Mouse (Mus musculus): ENCODE measurements around the gene Ints1. TPM values are rescaled to one million over a fixed set of nuclear protein-coding genes. Genes with fewer than 3 reads are reported as not detected.

The Ints1 gene
- polyA plus RNA-seq, 1 experiment from 2014 or later = 35.9 TPM

DNA sequence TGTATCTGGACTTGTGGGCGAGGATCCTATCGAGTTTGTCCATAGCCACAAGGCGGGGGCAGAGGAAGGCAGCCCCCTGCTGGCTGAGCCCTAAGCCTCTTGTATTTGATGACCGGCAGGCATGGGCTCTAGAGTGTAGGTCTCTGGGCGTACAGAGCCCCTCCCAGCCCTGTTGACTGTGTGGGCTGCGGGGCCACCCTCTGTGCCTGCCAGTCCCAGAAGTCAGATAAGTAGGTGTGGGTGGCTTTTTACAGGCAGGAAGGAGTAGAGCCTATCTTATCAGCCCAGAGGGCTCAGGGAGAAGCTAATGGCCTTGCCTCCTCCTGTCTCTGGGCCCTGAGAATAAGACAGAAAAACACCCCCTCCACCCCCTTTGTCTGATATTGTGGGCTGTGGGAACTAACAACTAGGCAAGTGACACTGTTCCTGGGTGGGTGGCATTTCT lies 28.7 kb upstream of the Ints1 start:
- Histone ChIP-seq H3K27ac (ENCODE audit: low read depth, low read length) (0 out of 2 replicates have a peak overlapping the region, but pooled peaks have one; percentile 29), H3K4me2 (ENCODE audit: low read depth) (0 out of 2 replicates have a peak overlapping the region, but pooled peaks have one; percentile 1), H3K9me3 (ENCODE audit: control insufficient read depth, low read length) (no peaks in the 10 kb centered on the region), H3K9ac (ENCODE audit: low read length) (no peak overlapping the region), H3K27me3 (ENCODE audit: control insufficient read depth, insufficient read depth, low read length) (no peaks in the 10 kb centered on the region), H3K36me3 (ENCODE audit: control insufficient read depth, insufficient read depth, low read length) (peaks cover 4% of the 10 kb centered on the region; the same call in 1 of the 2 replicates), H3K4me1 (ENCODE audit: control insufficient read depth, insufficient read depth, low read length) (peaks cover 8% of the 10 kb centered on the region), H3K4me3 (ENCODE audit: low read depth, low read length) (no peak overlapping the region)
- WGBS = 19% methylated on average over 6 of the region's 6 CpGs
- DNase-seq (ENCODE audit: low spot score) (no peak), ATAC-seq (ENCODE audit: insufficient read depth, low FRiP score, low TSS enrichment) (no peak)

DNA sequence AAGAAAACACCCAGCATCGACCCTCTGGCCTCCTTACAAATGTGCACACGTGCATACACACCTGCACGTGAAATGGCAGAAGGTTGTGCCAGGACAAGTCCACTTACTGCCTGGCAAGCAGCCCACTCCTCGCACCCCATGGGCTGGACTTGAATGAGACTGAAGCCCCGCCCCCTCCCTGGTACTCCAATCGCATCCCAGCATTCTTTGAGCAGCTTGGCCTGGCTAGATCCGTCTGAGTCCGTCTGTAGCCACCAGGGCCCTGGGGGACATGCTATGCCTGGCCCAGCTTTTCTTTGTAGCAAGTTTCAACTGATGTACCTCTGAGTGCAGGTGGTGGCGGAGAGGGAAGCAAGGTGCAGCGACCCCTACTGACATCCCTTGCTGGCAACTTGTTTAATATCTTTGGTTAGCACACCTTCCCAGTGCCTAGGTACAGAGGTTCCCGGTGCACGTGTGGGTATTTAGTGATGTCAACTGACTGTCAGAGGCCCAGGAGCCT lies 28.2 kb upstream of the Ints1 start:
- no peaks in the 10 kb centered on the region for H3K27me3 ChIP-seq (ENCODE audit: control insufficient read depth, insufficient read depth, low read length)
- H3K4me2 ChIP-seq (ENCODE audit: low read depth) = peak overlapping the region; percentile 1
- DNase-seq (ENCODE audit: low spot score) (peak; percentile 71), ATAC-seq (ENCODE audit: insufficient read depth, low FRiP score, low TSS enrichment) (peak; percentile 72)
- no peak overlapping the region for H3K4me3 ChIP-seq (ENCODE audit: low read depth, low read length)
- H3K36me3 ChIP-seq (ENCODE audit: control insufficient read depth, insufficient read depth, low read length) = peaks cover 4% of the 10 kb centered on the region; the same call in 1 of the 2 replicates
- 0 out of 2 replicates have a peak overlapping the region, but pooled peaks have one; percentile 29 for H3K27ac ChIP-seq (ENCODE audit: low read depth, low read length)
- no peaks in the 10 kb centered on the region for H3K9me3 ChIP-seq (ENCODE audit: control insufficient read depth, low read length)
- 14% methylated on average over 12 of the region's 12 CpGs for WGBS
- no peak overlapping the region for H3K9ac ChIP-seq (ENCODE audit: low read length)
- peaks cover 11% of the 10 kb centered on the region for H3K4me1 ChIP-seq (ENCODE audit: control insufficient read depth, insufficient read depth, low read length)

DNA sequence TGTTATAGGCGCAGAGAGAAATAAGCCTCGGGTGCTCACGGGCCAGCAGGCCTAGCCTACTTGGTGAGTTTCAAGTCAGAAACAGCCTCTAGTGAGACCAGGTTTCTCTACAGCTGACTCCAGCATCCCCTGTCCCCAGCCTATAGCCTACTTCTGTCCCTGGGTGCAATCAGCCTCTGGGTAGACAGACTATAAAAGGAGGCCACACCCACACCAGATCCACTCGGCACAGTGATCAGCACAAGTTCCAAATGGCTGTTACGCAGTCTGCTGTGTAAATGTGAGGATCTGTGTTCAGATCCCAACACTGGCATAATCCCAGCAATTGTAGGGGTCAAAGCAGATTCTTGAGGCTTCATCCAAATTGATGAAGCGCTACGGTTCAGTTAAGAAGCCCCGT lies 27.7 kb upstream of the Ints1 start:
- no peak overlapping the region for H3K4me3 ChIP-seq (ENCODE audit: low read depth, low read length)
- H3K9ac ChIP-seq (ENCODE audit: low read length) = no peak overlapping the region
- DNase-seq (ENCODE audit: low spot score) = no peak
- H3K4me2 ChIP-seq (ENCODE audit: low read depth) = no peak overlapping the region; the same call in 1 of the 2 replicates
- no peak overlapping the region for H3K27ac ChIP-seq (ENCODE audit: low read depth, low read length)
- H3K9me3 ChIP-seq (ENCODE audit: control insufficient read depth, low read length) = no peaks in the 10 kb centered on the region
- no peak for ATAC-seq (ENCODE audit: insufficient read depth, low FRiP score, low TSS enrichment)
- peaks cover 4% of the 10 kb centered on the region; the same call in 1 of the 2 replicates for H3K36me3 ChIP-seq (ENCODE audit: control insufficient read depth, insufficient read depth, low read length)
- H3K27me3 ChIP-seq (ENCODE audit: control insufficient read depth, insufficient read depth, low read length) = no peaks in the 10 kb centered on the region
- H3K4me1 ChIP-seq (ENCODE audit: control insufficient read depth, insufficient read depth, low read length) = peaks cover 16% of the 10 kb centered on the region
- WGBS = 73% methylated on average over 8 of the region's 8 CpGs

DNA sequence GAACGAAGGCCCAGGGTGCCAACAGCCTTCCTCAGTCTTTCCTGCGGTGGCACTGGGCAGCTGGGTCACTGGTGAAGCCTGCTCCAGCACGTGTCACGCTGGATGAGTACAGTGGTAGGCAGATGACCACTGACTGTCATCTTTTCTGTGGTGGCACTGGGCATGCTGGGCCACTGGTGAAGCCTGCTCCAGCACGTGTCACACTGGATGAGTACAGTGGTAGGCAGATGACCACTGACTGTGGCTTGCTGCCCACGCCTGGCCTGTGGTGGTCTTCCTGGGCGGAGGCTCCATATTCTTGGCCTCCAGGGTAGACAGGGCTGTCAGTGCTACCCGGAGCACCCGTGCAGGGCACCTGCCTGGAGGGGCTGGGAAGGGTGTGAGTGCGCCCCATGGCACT lies 26.4 kb upstream of the Ints1 start:
- Histone ChIP-seq H3K4me2 (ENCODE audit: low read depth) (no peak overlapping the region), H3K9me3 (ENCODE audit: control insufficient read depth, low read length) (no peaks in the 10 kb centered on the region), H3K4me1 (ENCODE audit: control insufficient read depth, insufficient read depth, low read length) (peaks cover 27% of the 10 kb centered on the region), H3K9ac (ENCODE audit: low read length) (no peak overlapping the region), H3K27ac (ENCODE audit: low read depth, low read length) (no peak overlapping the region), H3K4me3 (ENCODE audit: low read depth, low read length) (no peak overlapping the region), H3K36me3 (ENCODE audit: control insufficient read depth, insufficient read depth, low read length) (peaks cover 4% of the 10 kb centered on the region; the same call in 1 of the 2 replicates), H3K27me3 (ENCODE audit: control insufficient read depth, insufficient read depth, low read length) (no peaks in the 10 kb centered on the region)
- DNase-seq (ENCODE audit: low spot score) (no peak), ATAC-seq (ENCODE audit: insufficient read depth, low FRiP score, low TSS enrichment) (no peak)
- 91% methylated on average over 10 of the region's 10 CpGs for WGBS

DNA sequence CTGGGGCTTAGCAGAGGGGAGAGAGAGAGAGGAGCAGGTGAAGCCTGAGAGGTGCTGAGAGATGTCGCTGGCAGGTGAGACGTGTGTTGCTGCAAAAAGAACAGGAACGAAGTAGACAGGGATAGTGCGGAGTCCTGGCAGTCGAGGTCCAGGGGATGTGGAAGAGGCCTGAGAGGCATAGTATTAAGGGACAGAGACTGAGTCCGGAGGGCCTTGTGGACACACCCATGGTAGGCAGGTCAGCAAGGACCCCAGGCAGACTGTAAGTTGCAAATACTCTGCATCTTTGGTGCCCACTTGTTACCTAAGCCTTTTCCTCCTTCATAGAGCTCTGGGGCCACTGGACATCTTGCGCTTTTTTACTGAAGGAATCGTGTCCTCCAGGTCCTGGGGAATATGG lies 25.8 kb upstream of the Ints1 start:
- Histone ChIP-seq H3K9ac (ENCODE audit: low read length) (no peak overlapping the region), H3K27me3 (ENCODE audit: control insufficient read depth, insufficient read depth, low read length) (no peaks in the 10 kb centered on the region), H3K4me1 (ENCODE audit: control insufficient read depth, insufficient read depth, low read length) (peaks cover 31% of the 10 kb centered on the region), H3K36me3 (ENCODE audit: control insufficient read depth, insufficient read depth, low read length) (peaks cover 4% of the 10 kb centered on the region; the same call in 1 of the 2 replicates), H3K9me3 (ENCODE audit: control insufficient read depth, low read length) (no peaks in the 10 kb centered on the region), H3K27ac (ENCODE audit: low read depth, low read length) (no peak overlapping the region), H3K4me3 (ENCODE audit: low read depth, low read length) (no peak overlapping the region), H3K4me2 (ENCODE audit: low read depth) (no peak overlapping the region)
- 96% methylated on average over 8 of the region's 8 CpGs for WGBS
- no peak for DNase-seq (ENCODE audit: low spot score)
- ATAC-seq (ENCODE audit: insufficient read depth, low FRiP score, low TSS enrichment) = no peak

DNA sequence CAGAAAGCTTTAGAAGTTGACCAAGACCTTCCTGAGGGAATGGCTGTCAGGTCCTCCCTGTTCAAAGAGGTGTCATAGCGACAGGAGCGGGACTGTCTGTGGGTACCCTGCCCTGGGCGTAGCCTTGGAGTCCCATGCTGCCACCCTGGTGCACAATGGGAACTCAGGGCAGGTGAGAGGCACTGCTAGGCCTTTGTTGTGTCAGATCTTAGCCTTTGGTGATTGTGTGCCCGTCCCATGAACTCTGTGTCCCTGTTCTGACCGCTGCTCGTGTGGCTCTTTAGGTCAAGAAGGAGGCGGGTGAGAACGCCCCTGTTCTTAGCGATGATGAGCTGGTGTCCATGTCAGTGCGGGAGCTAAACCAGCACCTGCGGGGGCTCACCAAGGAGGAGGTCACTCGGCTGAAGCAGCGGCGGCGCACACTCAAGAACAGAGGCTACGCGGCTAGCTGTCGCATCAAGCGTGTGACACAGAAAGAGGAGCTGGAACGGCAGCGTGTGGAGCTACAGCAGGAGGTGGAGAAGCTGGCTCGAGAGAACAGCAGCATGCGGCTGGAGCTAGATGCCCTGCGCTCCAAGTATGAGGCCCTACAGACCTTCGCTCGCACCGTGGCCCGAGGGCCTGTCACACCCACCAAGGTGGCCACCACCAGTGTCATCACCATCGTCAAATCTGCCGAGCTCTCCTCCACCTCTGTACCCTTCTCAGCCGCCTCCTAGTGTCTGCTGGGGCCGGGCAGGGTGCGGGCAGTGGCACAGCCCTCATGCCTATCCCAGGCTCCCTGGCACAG lies 24.5 kb upstream of the Ints1 start:
- no peak for ATAC-seq (ENCODE audit: insufficient read depth, low FRiP score, low TSS enrichment)
- WGBS = 92% methylated on average over 33 of the region's 33 CpGs
- peaks cover 34% of the 10 kb centered on the region for H3K4me1 ChIP-seq (ENCODE audit: control insufficient read depth, insufficient read depth, low read length)
- H3K9ac ChIP-seq (ENCODE audit: low read length) = no peak overlapping the region
- no peaks in the 10 kb centered on the region for H3K27me3 ChIP-seq (ENCODE audit: control insufficient read depth, insufficient read depth, low read length)
- H3K9me3 ChIP-seq (ENCODE audit: control insufficient read depth, low read length) = no peaks in the 10 kb centered on the region
- no peak overlapping the region for H3K27ac ChIP-seq (ENCODE audit: low read depth, low read length)
- H3K4me2 ChIP-seq (ENCODE audit: low read depth) = no peak overlapping the region
- peaks cover 4% of the 10 kb centered on the region; the same call in 1 of the 2 replicates for H3K36me3 ChIP-seq (ENCODE audit: control insufficient read depth, insufficient read depth, low read length)
- no peak for DNase-seq (ENCODE audit: low spot score)
- H3K4me3 ChIP-seq (ENCODE audit: low read depth, low read length) = no peak overlapping the region

DNA sequence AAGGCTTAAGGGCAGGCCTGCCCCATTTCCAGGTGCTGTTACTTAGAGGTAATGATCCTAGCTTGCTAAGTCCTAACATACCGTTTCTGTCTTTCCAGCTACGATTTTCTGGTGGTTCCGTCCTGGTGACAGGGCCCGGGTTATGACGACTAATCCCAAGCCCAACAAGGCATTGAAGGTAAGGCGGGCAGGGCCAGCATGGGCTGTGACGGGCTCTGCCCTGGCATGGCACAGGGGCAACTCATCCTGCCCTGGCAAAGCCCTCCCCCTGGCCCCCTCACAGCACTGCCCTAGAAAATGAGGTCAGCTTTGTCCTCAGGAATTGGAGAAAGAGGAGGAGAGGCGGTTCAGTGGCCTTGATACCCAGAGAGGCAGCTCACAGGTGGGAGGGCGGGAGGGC lies 23.6 kb upstream of the Ints1 start:
- Histone ChIP-seq H3K27me3 (ENCODE audit: control insufficient read depth, insufficient read depth, low read length) (no peaks in the 10 kb centered on the region), H3K4me2 (ENCODE audit: low read depth) (no peak overlapping the region), H3K4me3 (ENCODE audit: low read depth, low read length) (no peak overlapping the region), H3K9ac (ENCODE audit: low read length) (no peak overlapping the region), H3K27ac (ENCODE audit: low read depth, low read length) (no peak overlapping the region), H3K9me3 (ENCODE audit: control insufficient read depth, low read length) (no peaks in the 10 kb centered on the region), H3K4me1 (ENCODE audit: control insufficient read depth, insufficient read depth, low read length) (peaks cover 33% of the 10 kb centered on the region), H3K36me3 (ENCODE audit: control insufficient read depth, insufficient read depth, low read length) (peaks cover 4% of the 10 kb centered on the region; the same call in 1 of the 2 replicates)
- ATAC-seq (ENCODE audit: insufficient read depth, low FRiP score, low TSS enrichment) (no peak), DNase-seq (ENCODE audit: low spot score) (no peak)
- WGBS = 94% methylated on average over 9 of the region's 9 CpGs

DNA sequence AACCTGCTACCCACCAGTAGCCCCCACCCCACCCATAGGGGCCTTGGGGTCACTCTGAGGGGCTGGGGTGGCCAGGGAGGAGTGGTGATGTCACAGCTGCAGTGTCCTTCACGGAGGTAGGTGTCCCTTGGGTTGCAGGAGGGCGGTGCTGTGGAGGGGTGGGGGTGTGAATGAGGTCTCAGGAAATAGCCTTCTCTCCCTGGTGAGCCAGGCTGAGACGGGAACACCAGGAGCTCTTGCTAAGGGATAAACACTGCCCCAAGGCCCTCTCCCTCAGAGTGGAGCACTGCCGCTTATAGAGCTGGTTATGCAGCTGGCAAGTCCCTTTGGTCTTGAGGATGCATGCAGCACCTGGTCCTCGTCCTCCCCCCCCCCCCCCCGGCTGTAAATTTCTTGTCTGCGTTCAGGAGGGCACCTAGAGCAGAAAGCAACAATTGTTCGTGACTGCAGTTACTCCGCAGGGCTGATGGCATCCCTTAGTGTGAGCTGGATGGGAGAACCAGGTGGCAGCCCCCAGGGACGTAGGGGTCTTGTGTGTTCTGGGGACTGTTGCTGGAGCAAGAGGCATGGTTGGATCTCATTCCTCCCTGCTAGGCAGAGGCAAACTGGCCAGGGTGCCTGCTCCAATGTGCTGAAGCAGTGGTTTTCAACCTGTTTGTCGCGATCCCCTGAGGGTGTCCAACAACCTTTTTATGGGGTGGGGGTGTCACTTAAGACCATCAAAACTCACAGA lies 22.9 kb upstream of the Ints1 start:
- WGBS = 35% methylated on average over 10 of the region's 12 CpGs
- ATAC-seq (ENCODE audit: insufficient read depth, low FRiP score, low TSS enrichment) (peak; percentile 36; the same call in 1 of the 2 replicates), DNase-seq (ENCODE audit: low spot score) (no peak)
- peaks cover 4% of the 10 kb centered on the region; the same call in 1 of the 2 replicates for H3K36me3 ChIP-seq (ENCODE audit: control insufficient read depth, insufficient read depth, low read length)
- H3K4me1 ChIP-seq (ENCODE audit: control insufficient read depth, insufficient read depth, low read length) = peaks cover 26% of the 10 kb centered on the region
- peak overlapping the region; percentile 3; the same call in 1 of the 2 replicates for H3K9ac ChIP-seq (ENCODE audit: low read length)
- H3K9me3 ChIP-seq (ENCODE audit: control insufficient read depth, low read length) = no peaks in the 10 kb centered on the region
- H3K4me3 ChIP-seq (ENCODE audit: low read depth, low read length) = peak overlapping the region; percentile 0; the same call in 1 of the 2 replicates
- H3K27me3 ChIP-seq (ENCODE audit: control insufficient read depth, insufficient read depth, low read length) = no peaks in the 10 kb centered on the region
- peak overlapping the region; percentile 75 for H3K27ac ChIP-seq (ENCODE audit: low read depth, low read length)
- H3K4me2 ChIP-seq (ENCODE audit: low read depth) = peak overlapping the region; percentile 30

All from neural tube, embryonic 11.5 days (tissue).